ENCODE assay signal across 16 mouse cellular contexts in genomic region chr12:56851464-56851863, GRCm38 (mm10).
"Had no signal": no experiment of that assay in that cellular context is flagged by ENCODE, and none has a peak within 500 bp of the region (broad histone marks: within the 10 kb centered on the region; RNA-seq: fewer than 3 reads in every experiment).

No protein-coding gene starts in this region.

- H3K27me3 ChIP-seq: liver, embryonic 12.5 days; neural tube, embryonic 12.5 days had no signal

- H3K27ac ChIP-seq: layer of hippocampus, adult 2 months; left cerebral cortex, adult 2 months; limb, embryonic 10.5 days; liver, embryonic 12.5 days; midbrain, embryonic 10.5 days; neural tube, embryonic 12.5 days had no signal

- H3K9ac ChIP-seq: liver, embryonic 12.5 days; lung, embryonic 14.5 days; neural tube, embryonic 12.5 days had no signal

- H3K4me3 ChIP-seq: layer of hippocampus, adult 2 months; left cerebral cortex, adult 2 months; limb, embryonic 10.5 days; liver, embryonic 12.5 days; midbrain, embryonic 10.5 days; myocyte; neural tube, embryonic 12.5 days had no signal

- ATAC-seq: liver, embryonic 12.5 days had no signal

- DNase-seq: kidney, postnatal 10 days; kidney, postnatal 4 days; lung, embryonic 14.5 days; lung, postnatal 10 days; lung, postnatal 4 days; midbrain, embryonic 14.5 days; right cerebral cortex, adult 18-20 months; right cerebral cortex, postnatal 25 days; thymus, postnatal 36 days had no signal

- H3K4me1 ChIP-seq: liver, embryonic 12.5 days; midbrain, embryonic 10.5 days; neural tube, embryonic 12.5 days had no signal

- H3K4me2 ChIP-seq: liver, embryonic 12.5 days; lung, embryonic 14.5 days; neural tube, embryonic 12.5 days had no signal

- H3K36me3 ChIP-seq: limb, embryonic 10.5 days; midbrain, embryonic 10.5 days; neural tube, embryonic 12.5 days had no signal

- H3K9me3 ChIP-seq: limb, embryonic 10.5 days; liver, embryonic 12.5 days; midbrain, embryonic 10.5 days; neural tube, embryonic 12.5 days had no signal
